Mouse (Mus musculus) limb, embryonic 13.5 days (tissue): ENCODE results near the gene Yju2. TPM values are rescaled to one million over a fixed set of nuclear protein-coding genes. Genes with fewer than 3 reads are reported as not detected.

Source experiments
- ATAC-seq: fragments of 200-750 bp; cut with Nextera tagmentation; 2 replicates; pipeline ENCODE4 v1.8.0; 2017; ENCODE audit warnings: low read depth, moderate number of reproducible peaks, moderate TSS enrichment; ENCODE audit not compliant: low FRiP score
- H3K27ac ChIP-seq: fragments of 300-500 bp; sonication (generic); 2 replicates; pipeline ENCODE4 v1.5.1; 2015; ENCODE audit warnings: inconsistent platforms, mild to moderate bottlenecking, moderate library complexity
- H3K27me3 ChIP-seq: fragments of 300-500 bp; sonication (generic); 2 replicates; pipeline ENCODE4 v1.6.1; 2015; ENCODE audit warnings: mild to moderate bottlenecking, inconsistent platforms
- H3K36me3 ChIP-seq: fragments of 300-500 bp; sonication (generic); 2 replicates; pipeline ENCODE4 v1.6.1; 2015; ENCODE audit warnings: inconsistent platforms, mild to moderate bottlenecking, moderate library complexity
- H3K4me1 ChIP-seq: fragments of 300-500 bp; sonication (generic); 2 replicates; pipeline ENCODE4 v1.6.1; 2015; ENCODE audit warnings: inconsistent platforms
- H3K4me2 ChIP-seq: fragments of 300-500 bp; sonication (generic); replicated peaks from 2 replicates; pipeline ENCODE4 v1.6.1; 2015; ENCODE audit warnings: inconsistent platforms, mild to moderate bottlenecking, moderate library complexity
- H3K4me3 ChIP-seq: fragments of 300-500 bp; sonication (generic); 2 replicates; pipeline ENCODE4 v1.5.1; 2015; ENCODE audit warnings: moderate library complexity, mild to moderate bottlenecking, inconsistent platforms
- H3K9ac ChIP-seq: fragments of 300-500 bp; sonication (generic); 2 replicates; pipeline ENCODE4 v1.6.1; 2015; ENCODE audit warnings: mild to moderate bottlenecking, inconsistent platforms
- H3K9me3 ChIP-seq: fragments of 300-500 bp; sonication (generic); 2 replicates; pipeline ENCODE4 v1.6.1; 2016; ENCODE audit warnings: inconsistent platforms
- WGBS: fragments of 180-500 bp; shearing (Covaris S2); methylation state at CpG from one replicate; pipeline ENCODE4 v1.1.7; 2015; 5-methylcytosine and 5-hydroxymethylcytosine counted together
- polyA plus RNA-seq: library from polyadenylated mRNA; unstranded; fragments of >200 nt; fragmentation: Nextera tagmentation; extraction: Ambion mirVana; gene quantifications from 2 replicates; pipeline ENCODE4 v1.2.1, GENCODE M21; 2015

Gene Yju2
- polyA plus RNA-seq, 1 experiment from 2014 or later = 25.5 TPM

- H3K4me3 ChIP-seq = no peak overlapping the region
Observed at GRCm38 (mm10) chr17:55996007-55996406, 37.1 kb downstream of the Yju2 start.

GRCm38 (mm10) chr17:55999794-56000499, 41.0 kb downstream of the Yju2 start:
- Histone ChIP-seq H3K4me2 (peak overlapping the region; percentile 39), H3K27me3 (peaks cover 37% of the 10 kb centered on the region), H3K4me3 (peak overlapping the region; percentile 18), H3K9ac (no peak overlapping the region; the same call in 1 of the 2 replicates), H3K4me1 (no peaks in the 10 kb centered on the region; the same call in 1 of the 2 replicates), H3K36me3 (peaks cover 20% of the 10 kb centered on the region), H3K9me3 (no peaks in the 10 kb centered on the region), H3K27ac (no peak overlapping the region)
- 5% methylated on average over 30 of the region's 30 CpGs for WGBS
- ATAC-seq = peak; percentile 29; the same call in 1 of the 2 replicates

More at GRCm38 (mm10) chr17:55996007-55996406, 37.1 kb downstream of the Yju2 start:
- Histone ChIP-seq H3K4me1 (no peaks in the 10 kb centered on the region; the same call in 1 of the 2 replicates), H3K27ac (no peak overlapping the region), H3K36me3 (peaks cover 51% of the 10 kb centered on the region), H3K27me3 (peaks cover 21% of the 10 kb centered on the region), H3K9me3 (no peaks in the 10 kb centered on the region), H3K4me2 (no peak overlapping the region), H3K9ac (no peak overlapping the region)
- no peak for ATAC-seq
- 90% methylated on average over 15 of the region's 15 CpGs for WGBS

- Histone ChIP-seq H3K4me3 (no peak overlapping the region), H3K9ac (no peak overlapping the region), H3K27me3 (peaks cover 42% of the 10 kb centered on the region), H3K4me1 (peaks cover 9% of the 10 kb centered on the region), H3K27ac (no peak overlapping the region), H3K4me2 (no peak overlapping the region), H3K9me3 (no peaks in the 10 kb centered on the region), H3K36me3 (peaks cover 1% of the 10 kb centered on the region; the same call in 1 of the 2 replicates)
- WGBS = 89% methylated on average over 3 of the region's 3 CpGs
- no peak for ATAC-seq
Observed at GRCm38 (mm10) chr17:56003000-56003399, 44.1 kb downstream of the Yju2 start.

GRCm38 (mm10) chr17:56005415-56006061, 46.6 kb downstream of the Yju2 start, which contains the start of the genes Stap2 and Mpnd:
Gene Stap2 (minus strand): TSS chr17:56005584.
Gene Mpnd (plus strand): TSS chr17:56005711.
- H3K27me3 ChIP-seq = peaks cover 25% of the 10 kb centered on the region
- no peaks in the 10 kb centered on the region for H3K9me3 ChIP-seq
- no peak for ATAC-seq
- peak within 1 kb of the TSS; percentile 11; the same call in 1 of the 2 replicates for H3K4me3 ChIP-seq
- no peak within 1 kb of the TSS for H3K27ac ChIP-seq
- H3K4me1 ChIP-seq = peaks cover 18% of the 10 kb centered on the region
- no peak within 1 kb of the TSS for H3K9ac ChIP-seq
- peak within 1 kb of the TSS; percentile 21 for H3K4me2 ChIP-seq
- no peaks in the 10 kb centered on the region; the same call in 1 of the 2 replicates for H3K36me3 ChIP-seq
- WGBS = 35% methylated on average over 13 of the region's 13 CpGs

- Histone ChIP-seq H3K4me2 (peak overlapping the region; percentile 99), H3K36me3 (peaks cover 13% of the 10 kb centered on the region), H3K9ac (no peak overlapping the region), H3K9me3 (no peaks in the 10 kb centered on the region), H3K27ac (peak overlapping the region; percentile 93; the same call in 1 of the 2 replicates), H3K4me1 (peaks cover 24% of the 10 kb centered on the region), H3K27me3 (peaks cover 15% of the 10 kb centered on the region; the same call in 1 of the 2 replicates), H3K4me3 (no peak overlapping the region)
- 53% methylated on average over 10 of the region's 10 CpGs for WGBS
- no peak for ATAC-seq
Observed at GRCm38 (mm10) chr17:56006956-56007355, 48.1 kb downstream of the Yju2 start.

GRCm38 (mm10) chr17:56007444-56008355, 48.8 kb downstream of the Yju2 start:
- H3K9ac ChIP-seq = peak overlapping the region; percentile 59
- ATAC-seq = peak; percentile 13; the same call in 1 of the 2 replicates

GRCm38 (mm10) chr17:56008356-56009087, 49.6 kb downstream of the Yju2 start:
- peak overlapping the region; percentile 86 for H3K9ac ChIP-seq
- H3K4me2 ChIP-seq = peak overlapping the region; percentile 99
- no peaks in the 10 kb centered on the region for H3K9me3 ChIP-seq
- H3K4me1 ChIP-seq = peaks cover 24% of the 10 kb centered on the region
- peaks cover 10% of the 10 kb centered on the region; the same call in 1 of the 2 replicates for H3K27me3 ChIP-seq
- peaks cover 26% of the 10 kb centered on the region for H3K36me3 ChIP-seq
- peak; percentile 92 for ATAC-seq
- H3K27ac ChIP-seq = peak overlapping the region; percentile 93
- H3K4me3 ChIP-seq = peak overlapping the region; percentile 84
- WGBS = under 1% methylated on average over 21 of the region's 21 CpGs

More at GRCm38 (mm10) chr17:56007444-56008355, 48.8 kb downstream of the Yju2 start:
- Histone ChIP-seq H3K4me2 (peak overlapping the region; percentile 99), H3K27me3 (peaks cover 15% of the 10 kb centered on the region; the same call in 1 of the 2 replicates), H3K36me3 (peaks cover 20% of the 10 kb centered on the region), H3K4me3 (peak overlapping the region; percentile 84), H3K9me3 (no peaks in the 10 kb centered on the region), H3K4me1 (peaks cover 24% of the 10 kb centered on the region), H3K27ac (peak overlapping the region; percentile 93)
- WGBS = 28% methylated on average over 14 of the region's 14 CpGs

GRCm38 (mm10) chr17:56009088-56009961, 50.4 kb downstream of the Yju2 start:
- Histone ChIP-seq H3K9ac (peak overlapping the region; percentile 86), H3K4me1 (peaks cover 24% of the 10 kb centered on the region), H3K4me2 (peak overlapping the region; percentile 99), H3K4me3 (peak overlapping the region; percentile 84), H3K27ac (peak overlapping the region; percentile 93), H3K36me3 (peaks cover 34% of the 10 kb centered on the region), H3K9me3 (no peaks in the 10 kb centered on the region), H3K27me3 (peaks cover 10% of the 10 kb centered on the region; the same call in 1 of the 2 replicates)
- ATAC-seq = peak; percentile 90
- 2% methylated on average over 61 of the region's 62 CpGs for WGBS

GRCm38 (mm10) chr17:56009962-56010240, 51.0 kb downstream of the Yju2 start:
- Histone ChIP-seq H3K4me3 (peak overlapping the region; percentile 84), H3K27ac (0 out of 2 replicates have a peak overlapping the region, but pooled peaks have one; percentile 93), H3K36me3 (peaks cover 39% of the 10 kb centered on the region), H3K9ac (peak overlapping the region; percentile 86), H3K9me3 (no peaks in the 10 kb centered on the region), H3K4me1 (peaks cover 24% of the 10 kb centered on the region), H3K27me3 (peaks cover 6% of the 10 kb centered on the region; the same call in 1 of the 2 replicates), H3K4me2 (peak overlapping the region; percentile 99)
- ATAC-seq = no peak
- 30% methylated on average over 2 of the region's 2 CpGs for WGBS

GRCm38 (mm10) chr17:56010255-56010654, 51.4 kb downstream of the Yju2 start:
- ATAC-seq = no peak
- Histone ChIP-seq H3K27me3 (peaks cover 2% of the 10 kb centered on the region; the same call in 1 of the 2 replicates), H3K36me3 (peaks cover 43% of the 10 kb centered on the region), H3K4me1 (peaks cover 24% of the 10 kb centered on the region), H3K27ac (no peak overlapping the region), H3K9me3 (no peaks in the 10 kb centered on the region), H3K4me2 (peak overlapping the region; percentile 99), H3K4me3 (peak overlapping the region; percentile 84), H3K9ac (peak overlapping the region; percentile 86)
- WGBS = 65% methylated on average over 14 of the region's 14 CpGs
